In genomic region chr8:104534779-104535141, GRCm38 (mm10) we compare ENCODE assay signal across 8 mouse cellular contexts. TPM values are rescaled to one million over a fixed set of nuclear protein-coding genes. Genes with fewer than 3 reads are reported as not detected.
DNase-seq lines count a peak whose midpoint lies in the region; ATAC-seq and TF ChIP-seq lines count a peak whose summit lies in the region.

No protein-coding gene starts in this region.

- H3K4me1 ChIP-seq in brown adipose tissue, adult 24 weeks (ENCODE audit: control insufficient read depth, insufficient read depth, insufficient read length, low read length), result peaks cover 3% of the 10 kb centered on the region; the same call in 1 of the 2 replicates
- H3K4me1 ChIP-seq in limb, embryonic 14.5 days (ENCODE audit: control insufficient read depth, insufficient read depth, low read length), result 0 out of 2 replicates have a peak, but pooled peaks cover 5% of the 10 kb centered on the region

- H3K9me3 ChIP-seq in limb, embryonic 14.5 days (ENCODE audit: control insufficient read depth, low read length), result no peaks in the 10 kb centered on the region

- peak overlapping the region; percentile 75 for H3K27ac ChIP-seq in brown adipose tissue, adult 24 weeks (replicated peaks; ENCODE audit: low read depth, low read length)
- H3K27ac ChIP-seq in limb, embryonic 14.5 days (replicated peaks; ENCODE audit: low read depth, low read length), result no peak overlapping the region

- peaks cover 29% of the 10 kb centered on the region for H3K79me2 ChIP-seq in myocyte (ENCODE audit: control insufficient read depth, insufficient read depth)

- peak; percentile 20; the same call in 1 of the 2 replicates for ATAC-seq in limb, embryonic 14.5 days (ENCODE audit: low FRiP score, low read depth)

- H3K27me3 ChIP-seq in limb, embryonic 14.5 days (ENCODE audit: control insufficient read depth, insufficient read depth, low read length), result peaks cover 12% of the 10 kb centered on the region
- H3K27me3 ChIP-seq in myocyte (ENCODE audit: control insufficient read depth, insufficient read depth, insufficient read length), result no peaks in the 10 kb centered on the region

- peak overlapping the region; percentile 52 for H3K4me2 ChIP-seq in limb, embryonic 14.5 days (replicated peaks; ENCODE audit: low read depth, low read length, severe bottlenecking)
- H3K4me2 ChIP-seq in myocyte (ENCODE audit: low read depth), result peak overlapping the region; percentile 99

- TF ChIP-seq POLR2A in limb, embryonic 14.5 days (IDR thresholded peaks at IDR 0.05; ENCODE audit: borderline replicate concordance, extremely low read depth, insufficient read depth, insufficient read length), result no peak
- TF ChIP-seq POLR2A in myocyte (IDR thresholded peaks at IDR 0.05; ENCODE audit: insufficient read length, low read depth), result no peak

- H3K4me3 ChIP-seq in brown adipose tissue, adult 24 weeks (ENCODE audit: insufficient read depth, low read depth, low read length), result peak overlapping the region; percentile 70
- H3K4me3 ChIP-seq in limb, embryonic 14.5 days (replicated peaks; ENCODE audit: low read length), result peak overlapping the region; percentile 77
- H3K4me3 ChIP-seq in myocyte, result peak overlapping the region; percentile 74

- intact Hi-C loops in left cerebral cortex, postnatal 36 days (cut with DNase I), result loop anchor here (5.0 to 10.0 kb wide), 2 partner anchors 33 to 90 kb away; partner anchors contain the start of gene Dync1li2

- WGBS in limb, embryonic 14.5 days, result 11% methylated on average over 9 of the region's 9 CpGs

- H3ac ChIP-seq in myocyte (ENCODE audit: control insufficient read depth, insufficient read length), result peak overlapping the region; percentile 50

- H3K36me3 ChIP-seq in limb, embryonic 14.5 days (ENCODE audit: control insufficient read depth, insufficient read depth, low read length), result peaks cover 6% of the 10 kb centered on the region; the same call in 1 of the 2 replicates
- H3K36me3 ChIP-seq in myocyte (ENCODE audit: control insufficient read depth, insufficient read depth), result no peaks in the 10 kb centered on the region

- peak; percentile 37 to 39 for DNase-seq in lung, adult 18-20 months
- no peak for DNase-seq in lung, postnatal 36 days
- peak; percentile 9 for DNase-seq in gonadal fat pad, adult 2 months (ENCODE audit: low read depth)
- DNase-seq in limb, embryonic 14.5 days (ENCODE audit: low spot score), result no peak
- DNase-seq in left cerebral cortex, postnatal 36 days (ENCODE audit: low spot score in 2 of 2), result no peak
- no peak for DNase-seq in ovary, postnatal 14 days (ENCODE audit: low spot score)

- 0 out of 2 replicates have a peak overlapping the region, but pooled peaks have one; percentile 28 for H3K9ac ChIP-seq in limb, embryonic 14.5 days (ENCODE audit: low read depth, low read length, severe bottlenecking)

TF ChIP-seq in myocyte, 11 proteins besides CTCF, POLR2A, EP300 and RAD21:
- TF ChIP-seq MYOD1 (IDR thresholded peaks at IDR 0.05; ENCODE audit: control insufficient read depth in 1 of 3, insufficient read length in 2 of 3, low read depth in 2 of 3) (no peak), TCF3 (IDR thresholded peaks at IDR 0.05; ENCODE audit: insufficient read length, low read depth) (no peak), CEBPB (IDR thresholded peaks at IDR 0.05; ENCODE audit: insufficient read depth, poor library complexity, severe bottlenecking) (no peak), TCF12 (IDR thresholded peaks at IDR 0.05; ENCODE audit: insufficient read depth, poor library complexity, severe bottlenecking) (no peak), SRF (IDR thresholded peaks at IDR 0.05; ENCODE audit: control insufficient read depth, insufficient read length, low read depth) (no peak), REST (IDR thresholded peaks at IDR 0.05; ENCODE audit: insufficient read depth, insufficient read length) (no peak), USF1 (IDR thresholded peaks at IDR 0.05; ENCODE audit: low read depth) (no peak), MYOG (IDR thresholded peaks at IDR 0.05; ENCODE audit: control insufficient read depth in 1 of 3, insufficient read depth in 1 of 3, insufficient read length in 2 of 3, low read depth in 2 of 3) (no peak), E2F4 (IDR thresholded peaks at IDR 0.05; ENCODE audit: insufficient read depth) (no peak), POLR2AphosphoS2 (IDR thresholded peaks at IDR 0.05; ENCODE audit: insufficient read length, low read depth) (no peak), MAX (IDR thresholded peaks at IDR 0.05; ENCODE audit: low read depth) (no peak)

RNA-seq across cellular contexts. Expression of gene Car7, which starts 0.3 kb away (rescaled TPM):
- polyA plus RNA-seq in brown adipose tissue, adult 24 weeks (2012; ENCODE audit: insufficient read depth, insufficient read length, missing spikeins), result 2.8 and 3.6 TPM in 2 replicates
- 17.3 and 17.8 TPM in 2 replicates for polyA plus RNA-seq in gonadal fat pad, adult 2 months (2012; rRNA removed)
- polyA plus RNA-seq in limb, embryonic 14.5 days (2012; rRNA removed), result 0.53 and 1.0 TPM in 2 replicates
- 0.65 and 0.66 TPM in 2 replicates for polyA plus RNA-seq in limb, embryonic 14.5 days (2014; fragmentation: Nextera tagmentation; extraction: Ambion mirVana)
- 0.64 TPM for polyA plus RNA-seq in myocyte (2012; fragmentation: generic; extraction: Trizol)
- 10 to 100 TPM; 24.7 to 34.0 TPM for total RNA-seq in left cerebral cortex, postnatal 36 days (2021)

RNA-seq across cellular contexts. Expression of gene Nae1, which starts 0.3 kb away (rescaled TPM):
- polyA plus RNA-seq in brown adipose tissue, adult 24 weeks (2012; ENCODE audit: insufficient read depth, insufficient read length, missing spikeins), result 33.8 and 36.6 TPM in 2 replicates
- 20.5 and 23.2 TPM in 2 replicates for polyA plus RNA-seq in gonadal fat pad, adult 2 months (2012; rRNA removed)
- polyA plus RNA-seq in limb, embryonic 14.5 days (2012; rRNA removed), result 75.7 and 84.2 TPM in 2 replicates
- polyA plus RNA-seq in limb, embryonic 14.5 days (2014; fragmentation: Nextera tagmentation; extraction: Ambion mirVana), result 97.1 and 97.8 TPM in 2 replicates
- polyA plus RNA-seq in myocyte (2012; fragmentation: generic; extraction: Trizol), result 15.4 TPM
- 10 to 100 TPM; 43.5 to 49.6 TPM for total RNA-seq in left cerebral cortex, postnatal 36 days (2021)

RNA-seq across cellular contexts. Expression of gene Terb1, which starts 25.1 kb away (rescaled TPM):
- polyA plus RNA-seq in brown adipose tissue, adult 24 weeks (2012; ENCODE audit: insufficient read depth, insufficient read length, missing spikeins), result not detected in 2 replicates
- polyA plus RNA-seq in gonadal fat pad, adult 2 months (2012; rRNA removed), result 0.15 and 0.26 TPM in 2 replicates
- 0.23 and 0.29 TPM in 2 replicates for polyA plus RNA-seq in limb, embryonic 14.5 days (2012; rRNA removed)
- polyA plus RNA-seq in limb, embryonic 14.5 days (2014; fragmentation: Nextera tagmentation; extraction: Ambion mirVana), result 0.44 and 0.48 TPM in 2 replicates
- polyA plus RNA-seq in myocyte (2012; fragmentation: generic; extraction: Trizol), result not detected
- 1 to 10 TPM; 1.8 to 2.9 TPM for total RNA-seq in left cerebral cortex, postnatal 36 days (2021)

RNA-seq across cellular contexts. Expression of gene Pdp2, which starts 56.5 kb away (rescaled TPM):
- polyA plus RNA-seq in brown adipose tissue, adult 24 weeks (2012; ENCODE audit: insufficient read depth, insufficient read length, missing spikeins), result 23.7 and 36.2 TPM in 2 replicates
- 7.6 and 8.6 TPM in 2 replicates for polyA plus RNA-seq in gonadal fat pad, adult 2 months (2012; rRNA removed)
- polyA plus RNA-seq in limb, embryonic 14.5 days (2012; rRNA removed), result 4.9 and 5.0 TPM in 2 replicates
- polyA plus RNA-seq in limb, embryonic 14.5 days (2014; fragmentation: Nextera tagmentation; extraction: Ambion mirVana), result 9.3 and 9.7 TPM in 2 replicates
- polyA plus RNA-seq in myocyte (2012; fragmentation: generic; extraction: Trizol), result 2.3 TPM
- 1 to 10 TPM; 8.1 to 9.0 TPM for total RNA-seq in left cerebral cortex, postnatal 36 days (2021)

Comparison
In these comparisons a context has a peak if more than half of its experiments do, and no peak if none do; other contexts are left out.
1. DNase-seq: peak in lung, adult 18-20 months (2 of 2) and gonadal fat pad, adult 2 months (single experiment); none in lung, postnatal 36 days (single experiment), limb, embryonic 14.5 days (single experiment), left cerebral cortex, postnatal 36 days (0 of 2) and ovary, postnatal 14 days (single experiment).
2. Peak in every context shown above with its lines, with median percentiles within 50 percentile points of each other: H3K4me3 ChIP-seq.